Mouse (Mus musculus) layer of hippocampus, postnatal 25 days (tissue): Measurements from ENCODE around the gene Fabp7. TPM values are rescaled to one million over a fixed set of nuclear protein-coding genes. Genes with fewer than 3 reads are reported as not detected.

ENCODE experiments used
- DNase-seq, 2 experiments: peaks; one replicate each; pipeline ENCODE4 v3.0.0; 2022; ENCODE audit warnings: mixed read lengths in 2 of 2, low spot score in 1 of 2; ENCODE audit errors: extremely low spot score in 1 of 2
- total RNA-seq, 2 experiments: library from RNA; stranded (reverse); gene quantifications; 2 replicates each; pipeline ENCODE4 v1.2.3; 2021

Gene Fabp7
- total RNA-seq: 100 to 1,000 TPM; 109 to 116 TPM

DNA sequence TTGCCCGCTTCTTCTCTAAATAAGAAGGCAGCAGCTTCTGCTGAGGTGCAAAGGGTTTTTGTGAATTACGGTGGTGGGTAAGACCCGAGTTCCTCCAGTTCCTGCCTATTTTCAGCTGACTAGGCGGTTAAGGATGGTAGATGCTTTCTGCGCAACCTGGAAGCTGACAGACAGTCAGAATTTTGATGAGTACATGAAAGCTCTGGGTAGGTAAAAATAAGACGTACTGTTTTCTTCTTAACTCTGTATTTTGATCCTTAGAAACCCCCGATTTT is at the start of gene Fabp7:
Fabp7 (plus strand) TSS at position 6 of the 275 bp plus-strand sequence.
- no peak for DNase-seq

DNA sequence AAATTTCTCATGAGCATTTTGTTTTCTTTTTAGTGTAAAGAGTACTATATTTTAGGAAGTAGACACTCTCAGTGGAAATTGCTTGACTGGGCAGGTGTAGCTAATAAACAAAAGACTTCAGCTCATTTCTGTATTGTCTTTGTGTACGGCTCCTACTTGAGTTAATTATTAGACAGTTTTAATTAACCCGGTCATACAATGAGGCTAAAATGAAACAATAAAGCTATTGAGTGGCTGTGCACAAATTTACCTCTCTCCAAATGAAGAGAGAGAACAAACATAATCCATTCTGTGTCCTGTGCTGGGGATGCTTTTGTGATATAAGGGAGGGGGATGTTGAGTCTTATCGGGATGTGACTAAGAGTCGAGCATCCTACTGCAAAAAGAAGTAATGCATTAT is 43.9 kb upstream of the Fabp7 start:
- DNase-seq: no peak

DNA sequence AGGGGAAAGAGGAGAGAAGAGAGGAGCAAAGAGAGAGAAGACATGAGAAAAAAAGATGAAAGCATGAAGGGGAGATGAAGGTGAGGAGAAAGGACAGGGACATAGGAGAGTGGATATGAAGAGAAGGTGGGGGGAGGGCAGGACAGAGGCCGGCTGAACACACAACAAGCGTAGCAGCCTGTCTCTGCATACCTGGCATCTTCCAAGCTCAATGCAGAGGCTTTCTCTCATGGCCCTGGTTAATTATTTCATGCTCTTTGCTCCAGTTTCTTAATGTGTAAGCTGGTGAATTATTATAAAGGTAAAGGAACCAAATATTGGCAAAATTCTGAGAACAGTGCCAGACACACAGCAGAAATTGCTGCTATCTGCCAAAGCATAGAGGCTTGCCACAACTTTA is 43.3 kb upstream of the Fabp7 start:
- no peak for DNase-seq

DNA sequence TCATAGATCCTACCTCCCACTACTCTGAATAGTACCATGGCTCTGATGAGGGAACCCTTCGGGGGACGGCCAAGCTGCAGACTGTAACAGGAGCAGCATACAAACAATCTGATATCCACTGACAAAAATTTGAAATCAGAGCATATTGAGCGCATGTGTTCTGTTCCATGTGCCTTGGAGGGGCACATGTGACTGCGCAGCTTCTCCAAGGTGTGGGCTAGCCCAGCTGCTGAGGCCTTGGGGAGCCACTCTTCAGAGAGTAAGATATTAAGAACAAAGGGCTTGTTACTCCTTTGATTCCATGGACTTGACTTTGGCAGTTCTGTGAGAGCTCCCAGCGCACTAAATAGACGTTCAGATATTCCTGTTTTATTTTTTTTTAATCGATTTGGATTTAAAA is 41.6 kb upstream of the Fabp7 start:
- no peak for DNase-seq

DNA sequence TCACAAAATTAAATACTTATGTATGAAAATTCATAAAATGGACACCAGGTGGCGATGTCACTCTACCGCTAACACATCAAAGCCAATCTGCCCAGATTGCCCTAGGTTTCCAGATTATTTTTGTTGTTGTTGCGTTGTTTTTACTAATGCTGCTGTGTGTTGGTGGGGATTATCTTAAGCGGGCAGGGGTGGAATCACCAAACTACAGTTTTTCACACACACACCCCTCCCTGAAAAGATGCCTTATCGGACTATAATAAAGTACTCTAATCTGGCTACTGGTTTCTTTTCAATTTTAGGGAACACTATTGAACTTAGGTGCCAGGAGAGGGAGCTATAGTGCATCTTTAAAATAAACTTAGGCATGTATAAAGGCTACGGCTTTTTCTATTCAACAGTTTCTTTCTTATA is 41.1 kb upstream of the Fabp7 start:
- DNase-seq: peak; percentile 33 to 60

DNA sequence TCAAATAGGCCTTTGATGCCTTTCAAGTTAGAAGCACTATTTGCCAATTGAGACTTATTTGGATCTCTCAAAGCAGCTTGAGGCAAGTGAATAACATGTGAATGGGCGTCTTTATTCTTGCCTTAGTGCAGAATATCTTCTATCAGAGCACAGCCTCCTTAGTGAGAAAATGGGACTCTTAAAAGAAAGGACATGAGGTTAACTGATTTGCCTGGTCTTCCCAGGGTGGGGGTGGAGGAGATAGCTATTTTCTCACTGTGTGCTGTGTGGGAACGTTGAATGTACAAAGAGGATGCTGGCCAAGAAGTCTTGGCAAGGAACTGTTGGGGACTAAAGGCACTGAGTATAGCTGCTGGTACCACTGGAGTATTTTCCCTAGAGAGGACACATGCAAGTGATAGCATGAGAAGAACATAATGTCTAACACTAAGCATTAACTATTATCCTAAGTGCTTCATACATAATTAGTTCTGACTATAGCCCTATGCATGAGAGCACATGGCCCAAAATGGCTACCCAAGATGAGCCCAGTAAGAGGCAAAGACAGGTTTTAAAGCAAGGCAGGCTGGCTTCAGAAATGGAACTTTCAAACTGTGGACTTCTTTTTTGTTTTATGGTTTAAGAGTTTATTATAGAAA is 40.4 kb upstream of the Fabp7 start:
- no peak for DNase-seq

DNA sequence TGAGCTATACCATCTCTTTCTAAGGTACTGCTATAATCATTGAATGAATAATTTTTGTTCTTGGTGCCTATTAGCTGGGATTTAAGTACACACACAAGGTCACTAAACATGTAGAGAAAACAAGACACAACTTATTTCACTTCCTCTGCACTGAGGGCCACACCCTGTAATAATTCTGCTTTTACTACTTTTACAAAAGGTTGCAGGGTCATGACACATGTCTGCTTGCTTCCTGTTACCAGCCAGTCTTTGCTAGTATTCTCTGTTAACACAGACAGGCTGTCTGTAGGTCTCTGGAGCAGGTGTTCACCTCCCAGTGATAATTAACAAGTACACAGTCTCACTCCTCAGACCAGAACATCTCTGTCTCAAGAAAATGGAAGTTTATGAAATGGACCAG is 39.2 kb upstream of the Fabp7 start:
- DNase-seq: no peak

DNA sequence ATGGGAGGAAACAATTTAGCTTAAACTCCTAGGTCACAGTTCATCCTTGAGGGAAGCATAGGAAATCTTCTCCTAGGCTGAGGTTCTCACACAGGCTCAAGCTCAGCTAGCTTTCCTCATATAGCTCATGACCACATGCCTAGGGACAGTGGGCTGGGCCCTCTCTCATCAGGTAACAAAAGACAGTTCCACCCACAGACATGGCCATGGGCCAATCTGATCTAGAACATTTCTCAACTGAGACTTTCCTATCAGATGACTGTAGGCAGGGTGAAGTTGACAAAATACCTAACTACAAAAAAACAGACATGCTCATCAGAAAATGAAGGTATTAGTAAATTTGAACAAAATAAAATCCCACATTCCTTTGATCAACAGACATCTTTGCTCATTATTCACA is 37.6 kb upstream of the Fabp7 start:
- DNase-seq: no peak

DNA sequence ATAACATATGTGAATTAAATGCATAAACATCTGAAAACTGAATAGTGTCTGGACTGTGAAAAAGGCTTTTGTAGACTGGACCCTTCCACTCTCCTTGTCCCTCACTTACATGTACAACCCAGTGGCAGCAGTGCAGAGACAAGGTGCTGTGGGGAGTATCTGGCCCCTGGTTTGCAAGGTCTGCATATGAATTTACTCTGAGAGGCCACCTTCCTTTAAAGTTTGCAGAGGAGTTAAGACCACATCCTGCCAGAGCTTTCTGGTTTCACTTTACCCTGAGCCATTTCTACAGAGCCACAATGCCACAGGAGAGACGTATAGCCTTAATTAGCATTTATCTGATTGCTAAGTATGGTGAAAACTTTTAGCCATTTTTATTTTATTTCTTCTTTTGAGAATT is 31.3 kb upstream of the Fabp7 start:
- DNase-seq: no peak

DNA sequence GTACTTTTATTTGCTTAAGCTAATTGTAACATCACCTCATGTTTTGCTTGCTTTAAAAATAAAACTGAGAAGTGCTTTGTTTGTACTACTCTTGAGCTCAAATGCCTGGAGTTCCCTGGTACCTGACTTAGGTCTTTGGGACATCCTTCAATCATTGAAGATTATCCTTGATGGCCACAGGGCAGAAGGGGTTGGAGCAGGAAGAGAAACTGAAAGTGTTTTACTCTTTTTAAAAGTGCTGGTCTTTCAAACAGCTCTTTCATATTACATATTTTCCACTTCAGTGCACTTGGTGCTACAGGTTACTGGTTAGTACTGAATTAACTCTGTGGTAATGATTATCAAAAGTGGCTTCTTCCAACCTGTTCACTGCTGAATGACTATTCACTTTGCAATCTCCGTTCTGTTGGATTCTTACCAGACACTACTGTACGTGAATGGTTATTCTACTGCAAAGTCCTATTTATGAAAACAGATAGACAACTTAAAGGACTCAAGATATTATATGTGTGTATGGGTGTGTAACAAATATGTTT is 29.4 kb upstream of the Fabp7 start:
- no peak for DNase-seq

DNA sequence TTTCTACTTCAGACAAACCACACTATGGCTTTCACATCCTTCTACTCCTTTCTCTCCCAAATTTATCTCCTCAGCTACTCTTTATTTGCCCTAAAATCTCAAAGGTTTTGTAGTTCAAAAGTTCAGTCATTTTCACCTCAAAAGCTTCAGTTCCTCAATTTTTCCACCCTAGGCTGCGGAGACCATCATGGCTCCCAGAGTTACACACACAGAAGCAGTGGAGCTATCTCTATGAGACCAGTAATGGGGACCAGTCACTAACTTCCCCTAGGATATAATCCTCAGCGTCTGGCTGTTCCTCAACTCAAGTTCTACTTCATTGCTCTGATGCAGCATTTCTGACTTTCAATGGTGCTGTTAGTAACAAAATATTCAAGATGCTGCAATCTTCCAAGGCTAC is 25.7 kb upstream of the Fabp7 start:
- no peak for DNase-seq

DNA sequence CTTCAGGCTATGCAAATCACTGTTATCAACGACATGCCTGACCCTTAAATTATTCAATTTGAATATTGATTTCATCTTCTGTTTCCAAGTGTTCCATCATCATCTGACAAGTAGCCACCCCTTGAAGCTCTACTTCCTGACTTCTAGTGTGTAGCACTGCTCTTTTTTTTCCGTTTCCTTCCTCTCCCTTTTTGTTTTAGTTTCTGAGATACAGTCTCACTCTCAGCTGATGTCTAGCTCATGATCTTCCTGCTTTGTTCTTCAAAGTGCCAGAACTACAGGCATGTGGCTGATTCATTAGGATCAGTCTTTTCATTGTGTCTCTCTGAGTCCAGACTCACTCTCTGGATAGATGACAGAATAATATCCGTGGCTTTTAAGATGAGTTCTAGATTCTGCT is 24.0 kb upstream of the Fabp7 start:
- no peak for DNase-seq

DNA sequence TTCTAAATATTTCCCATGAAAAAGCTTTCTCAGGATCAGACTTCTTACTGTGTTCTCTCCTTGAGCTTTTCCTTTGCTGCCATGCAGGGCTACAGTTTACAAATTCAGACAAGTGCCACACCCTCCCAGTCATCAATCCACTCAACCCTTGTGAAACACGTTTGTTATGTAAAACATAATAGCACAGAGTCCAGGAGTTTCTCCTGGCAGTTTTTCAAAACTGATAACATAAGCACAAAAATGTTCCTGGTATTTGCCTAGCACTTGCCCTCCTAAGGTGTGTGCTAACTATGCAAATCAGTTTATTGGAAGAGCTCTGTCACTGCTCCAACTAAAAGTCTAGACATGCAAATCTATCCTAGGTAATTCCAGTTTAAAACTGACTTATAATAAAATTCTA is 21.6 kb upstream of the Fabp7 start:
- DNase-seq: no peak

DNA sequence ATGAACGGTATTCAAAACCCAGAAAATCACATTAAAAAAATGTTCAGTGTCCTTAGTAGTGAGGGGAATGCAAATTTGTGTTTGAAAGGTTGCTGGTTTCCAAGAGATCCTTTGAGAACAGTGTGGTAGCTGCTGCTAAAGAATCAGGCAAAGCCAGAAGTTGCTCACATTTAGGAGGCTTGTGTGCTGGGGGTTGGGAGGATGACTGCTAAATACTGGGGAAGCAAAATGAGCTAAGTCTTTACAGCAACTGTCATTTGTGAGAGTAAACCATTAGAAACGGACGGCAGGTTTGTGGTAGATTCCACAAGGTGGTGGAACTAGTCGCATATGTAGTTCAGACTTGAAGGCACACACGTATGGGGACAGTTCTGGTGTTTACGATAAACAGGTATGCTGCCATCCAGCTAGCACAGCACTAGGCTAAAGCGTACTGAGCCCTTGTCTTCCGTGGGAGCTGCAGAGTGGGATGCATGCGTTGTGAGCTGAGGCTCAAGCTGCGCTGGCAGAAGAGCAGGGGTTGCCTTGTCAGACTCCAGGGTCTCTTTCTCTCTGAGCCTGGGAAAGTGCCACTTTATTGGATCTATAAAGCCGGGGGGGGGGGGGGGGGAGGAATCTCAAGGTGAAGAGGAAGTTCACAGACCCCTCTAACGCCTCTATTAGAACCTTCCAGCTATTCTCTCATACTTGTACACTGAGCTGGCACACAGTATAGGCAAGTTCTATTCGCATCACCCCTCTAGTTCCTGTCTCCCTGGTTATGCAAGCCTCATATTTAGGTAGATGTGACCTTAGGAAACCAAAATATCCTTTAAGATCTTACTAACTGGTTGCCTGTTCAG is 1.2 kb upstream of the Fabp7 start:
- DNase-seq: peak in 1 of 2 experiments; percentile 16

DNA sequence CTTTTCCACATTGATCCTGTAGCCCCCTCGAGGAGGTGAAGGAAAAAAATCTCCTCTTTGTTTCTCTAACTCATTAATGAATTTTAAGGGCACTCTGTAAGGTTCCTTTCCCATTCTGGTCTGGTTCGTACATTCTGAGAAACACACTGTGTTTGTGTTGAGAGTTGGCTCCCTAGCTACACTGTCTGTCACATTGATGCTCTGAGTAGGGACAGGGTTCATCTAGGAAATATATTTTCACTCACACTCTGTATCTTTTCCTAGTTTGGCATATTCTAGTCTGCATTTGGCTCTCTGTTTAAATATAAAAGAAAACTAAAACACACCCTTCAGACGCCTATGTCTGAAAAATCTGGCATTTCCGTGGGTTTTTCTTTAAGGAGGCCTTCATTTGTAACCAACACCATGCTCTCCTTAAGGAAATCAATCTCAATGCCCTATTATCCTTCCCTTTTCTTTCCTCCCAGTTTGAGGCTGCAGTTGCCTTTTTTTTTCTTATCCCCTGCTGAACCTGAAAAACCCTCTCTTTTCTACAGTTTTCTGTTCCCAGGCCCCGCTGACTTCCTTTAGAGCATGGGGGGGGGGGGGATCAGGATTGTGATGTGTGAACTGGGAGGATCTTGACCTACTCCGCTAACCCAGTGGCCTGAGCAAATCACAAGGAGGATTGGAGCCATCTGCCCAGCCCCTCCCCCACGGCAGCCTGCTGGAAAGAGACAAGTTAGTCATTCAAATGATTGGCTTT is 378 bp upstream of the Fabp7 start:
- DNase-seq: peak; percentile 33 to 69

DNA sequence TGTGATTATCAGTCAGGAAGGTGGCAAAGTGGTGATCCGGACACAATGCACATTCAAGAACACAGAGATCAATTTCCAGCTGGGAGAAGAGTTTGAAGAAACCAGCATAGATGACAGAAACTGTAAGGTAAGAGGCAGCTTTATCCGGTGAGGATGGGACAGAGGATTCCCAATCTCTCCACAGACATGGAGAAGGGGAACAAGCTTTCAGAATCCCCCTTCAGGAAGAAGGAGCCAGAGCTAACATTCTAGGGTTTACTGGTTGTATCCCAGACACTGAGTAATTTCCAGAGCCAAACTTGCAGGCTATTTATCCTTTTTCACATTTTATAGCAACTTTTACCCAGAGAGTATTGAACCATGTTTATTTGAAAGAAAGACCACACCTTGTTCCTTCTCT is 871 bp downstream of the Fabp7 start:
- no peak for DNase-seq

DNA sequence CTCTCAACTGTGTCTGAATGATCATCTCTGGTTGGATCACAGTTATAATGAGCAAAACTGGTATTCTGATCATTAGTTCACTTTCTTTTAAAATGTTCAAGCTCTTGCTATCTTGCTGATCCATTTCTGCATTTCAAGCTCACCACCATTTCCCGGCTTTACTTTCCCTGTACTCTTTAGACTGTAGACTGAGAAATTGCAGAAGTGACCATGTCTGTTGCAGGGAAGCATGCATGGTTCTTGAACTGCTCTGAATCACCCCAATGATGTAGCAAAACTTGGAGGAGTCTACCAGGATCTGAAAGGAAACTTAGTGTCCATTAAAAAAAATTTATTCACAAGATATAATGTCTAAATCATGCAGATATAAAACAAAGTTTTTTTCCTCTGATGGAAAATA is 8.3 kb downstream of the Fabp7 start:
- no peak for DNase-seq

DNA sequence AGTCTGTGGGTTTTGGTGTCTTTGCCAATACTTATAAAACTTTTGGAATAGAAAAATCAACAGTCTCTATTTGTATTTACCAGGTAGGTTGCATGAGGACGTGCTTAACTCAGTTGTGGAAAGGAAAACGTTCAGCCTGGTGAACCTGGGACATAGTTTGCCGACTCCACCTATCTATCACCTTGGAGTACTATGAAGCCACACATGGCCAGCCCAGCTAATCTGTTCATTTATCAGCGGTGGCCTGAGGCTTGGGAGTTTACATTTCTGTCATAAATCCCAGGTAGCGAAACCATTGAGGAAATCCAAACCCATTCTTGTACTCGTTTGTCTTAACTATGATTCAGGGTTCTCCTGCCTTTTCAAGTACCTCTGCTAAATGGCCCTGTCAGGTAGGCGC is 9.3 kb downstream of the Fabp7 start, which contains the start of gene Smpdl3a:
Smpdl3a (plus strand) TSS at position 318 of the 400 bp plus-strand sequence.
- DNase-seq: no peak

DNA sequence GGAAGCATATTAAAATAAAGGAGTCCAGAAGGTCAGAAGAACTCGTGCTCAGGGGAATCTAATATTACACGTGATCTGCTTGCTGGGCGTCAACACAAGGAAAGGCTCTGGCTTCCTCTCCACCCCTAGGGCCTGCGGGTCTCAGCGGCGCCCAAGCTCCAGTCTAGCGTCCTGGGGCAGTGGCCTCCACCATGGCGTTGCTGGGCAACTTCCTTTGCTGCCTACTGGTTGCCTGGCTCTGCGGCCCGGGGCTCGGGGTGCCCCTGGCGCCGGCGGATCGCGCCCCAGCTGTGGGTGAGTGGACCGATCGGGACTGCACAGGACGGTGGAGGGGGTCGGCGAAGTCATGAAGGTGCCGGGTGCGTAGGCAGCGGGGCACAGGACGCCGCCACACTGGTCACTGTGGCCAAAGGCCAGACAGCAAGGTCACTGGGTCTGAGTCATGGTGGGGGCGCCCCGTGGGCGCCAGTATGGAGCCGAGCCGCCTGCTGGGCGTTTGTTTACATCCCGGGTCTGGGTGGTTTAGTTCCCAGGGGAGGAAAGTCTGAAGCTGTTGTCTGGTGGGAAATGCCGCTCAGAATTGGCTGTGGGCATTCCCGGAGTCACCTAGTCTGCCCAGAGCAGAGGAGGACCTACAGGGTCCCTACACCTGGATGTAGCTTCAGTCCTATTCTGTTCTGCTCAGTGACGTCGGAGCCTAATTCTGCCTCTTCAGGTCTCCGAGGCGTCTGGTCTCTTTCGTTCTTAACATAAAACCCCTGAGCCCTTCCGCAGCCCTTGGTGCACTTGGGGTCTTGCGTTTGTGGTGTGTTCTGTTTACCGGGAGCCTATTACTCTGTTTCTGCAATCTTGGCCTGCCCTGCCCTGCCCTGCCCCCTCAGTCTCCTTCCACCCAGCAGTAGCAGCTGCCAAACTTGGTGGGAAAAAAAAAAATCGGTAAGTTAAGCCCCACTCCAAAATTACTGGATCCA is 10.1 kb downstream of the Fabp7 start:
- DNase-seq: peak; percentile 25 to 34

DNA sequence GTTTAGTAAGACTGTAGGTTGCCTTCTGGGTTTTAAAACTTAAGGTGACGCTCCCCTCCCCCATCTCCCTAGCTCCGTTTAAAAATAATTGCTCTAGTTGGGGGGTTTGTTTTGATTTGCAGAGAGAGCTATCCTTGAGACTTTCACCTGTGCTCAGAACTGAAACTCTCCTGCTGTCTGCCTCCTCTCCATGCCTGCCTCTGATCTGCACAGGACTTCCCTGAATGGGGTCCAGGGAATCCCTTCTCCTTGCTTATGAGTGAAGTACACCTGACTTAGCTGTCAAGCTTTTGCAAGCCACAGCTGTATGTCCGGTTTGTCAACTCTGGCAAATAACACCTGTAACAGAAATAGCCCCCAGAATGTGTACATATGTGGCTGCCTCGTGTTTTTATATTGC is 10.9 kb downstream of the Fabp7 start:
- DNase-seq: no peak
